Mouse (Mus musculus): Measurements from ENCODE around the gene A930033H14Rik. TPM values are rescaled to one million over a fixed set of nuclear protein-coding genes. Genes with fewer than 3 reads are reported as not detected.

A930033H14Rik gene
- 1 to 10 TPM; 6.2 to 6.5 TPM for total RNA-seq (2021)

DNA sequence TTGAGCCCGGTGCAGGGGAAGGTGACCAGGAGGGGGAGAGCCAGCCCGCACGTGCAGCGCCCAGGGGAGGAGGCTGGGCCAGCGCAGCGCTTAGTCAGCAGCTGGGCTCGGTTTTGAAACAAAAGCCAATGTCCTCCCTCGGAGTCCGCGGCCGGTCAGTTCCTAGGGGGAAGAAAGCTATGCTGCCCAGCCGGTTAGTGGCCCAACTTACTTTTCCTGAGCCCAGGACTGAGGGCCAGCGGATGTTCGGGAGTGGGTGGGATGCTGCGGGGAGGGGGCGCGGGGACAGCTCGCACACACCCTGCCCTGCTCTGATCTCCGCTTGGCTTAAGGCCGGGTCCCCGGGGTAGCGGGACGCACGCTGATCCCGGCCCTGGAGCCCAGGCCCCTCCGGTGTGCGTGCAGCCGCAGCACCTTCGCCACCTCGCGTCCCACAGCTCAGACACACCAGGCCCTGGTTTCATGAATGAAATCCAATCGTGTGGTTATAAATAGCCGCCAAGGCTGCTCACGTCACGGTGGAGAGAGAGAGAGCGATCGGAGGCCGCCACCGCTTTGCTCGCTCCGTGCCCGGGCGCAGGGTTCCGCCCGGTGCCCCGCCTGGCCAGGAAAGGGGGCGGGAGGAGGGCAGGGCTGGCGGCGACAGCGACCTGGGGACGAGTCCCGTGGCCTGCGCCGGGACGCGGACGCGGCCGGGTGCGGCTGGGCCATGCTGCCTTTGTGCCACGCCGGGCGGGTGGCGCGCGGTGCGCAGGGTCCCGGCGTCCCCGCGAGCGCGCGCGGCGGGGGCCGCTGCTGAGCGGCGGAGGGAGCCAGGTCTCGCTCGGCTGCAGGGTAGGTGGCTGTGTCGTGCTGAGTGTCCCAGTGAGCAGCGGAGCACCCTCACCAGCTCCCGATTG, at the start of gene A930033H14Rik:
Gene A930033H14Rik, minus strand, starts transcription at position 557 of the 899 bp plus-strand sequence.
- intact Hi-C loops (cut with DNase I), result no loop called here

DNA sequence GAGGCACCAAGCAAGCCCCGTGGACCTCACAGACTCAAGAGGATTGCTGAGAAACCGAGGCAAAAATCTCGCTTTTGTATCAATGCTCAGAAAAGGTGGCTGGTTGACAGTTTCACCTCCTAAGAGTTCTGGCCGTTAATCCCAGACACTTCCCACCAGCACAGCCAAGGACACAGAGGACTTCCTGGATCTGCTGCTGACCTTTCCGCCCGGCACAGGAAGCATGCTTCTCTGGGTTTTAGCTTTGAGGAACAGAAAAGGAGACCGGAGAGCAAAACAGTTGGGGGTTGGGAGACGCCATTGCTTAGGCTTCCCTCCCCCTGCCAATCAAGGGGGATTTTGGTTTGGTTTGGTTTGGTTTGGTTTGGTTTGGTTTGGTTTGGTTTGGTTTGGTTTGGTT, 47.0 kb upstream of the A930033H14Rik start:
- no peak for DNase-seq
- intact Hi-C loops (cut with DNase I), result no loop called here

More for the DNA sequence above, at the start of gene A930033H14Rik:
- peak; percentile 73 for DNase-seq

DNA sequence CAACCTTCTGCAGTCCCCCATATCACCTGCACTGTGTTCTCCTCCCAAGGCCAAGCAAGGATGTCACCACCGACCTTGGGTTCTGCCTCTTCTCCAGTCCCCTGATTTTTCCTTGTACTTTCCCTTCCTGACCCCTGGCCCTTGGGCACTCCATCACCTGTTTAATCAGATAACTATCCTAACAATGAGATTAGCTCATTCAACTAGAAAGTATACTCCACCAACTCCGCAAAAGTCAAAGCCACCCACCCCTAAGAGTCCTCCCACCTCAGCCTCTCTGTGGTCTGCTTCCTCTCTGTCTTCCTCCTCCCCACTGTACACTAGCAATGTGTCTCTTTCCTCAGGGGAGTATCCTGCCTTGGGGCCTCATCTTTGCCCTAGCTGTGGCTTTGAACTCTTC, 46.3 kb upstream of the A930033H14Rik start:
- intact Hi-C loops (cut with DNase I), result no loop called here

DNA sequence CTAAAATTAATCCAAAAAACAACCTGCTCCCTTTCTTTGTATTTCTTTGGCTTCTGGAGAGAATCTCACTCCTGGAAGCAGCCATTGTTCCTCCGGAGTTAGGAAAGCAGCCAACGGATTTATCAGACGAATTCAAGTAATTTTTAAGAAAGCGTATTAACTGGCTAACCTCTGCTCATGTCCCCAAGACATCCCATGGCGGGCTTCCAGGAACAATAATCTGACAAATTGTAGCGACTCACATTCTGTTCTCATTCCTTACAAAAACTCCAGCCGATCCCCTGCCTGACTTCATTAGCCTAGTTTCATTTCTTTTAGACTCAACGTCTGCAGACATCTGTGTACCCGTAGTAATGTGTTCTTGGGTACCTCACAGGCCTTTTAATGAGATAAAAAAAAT, 45.7 kb upstream of the A930033H14Rik start:
- intact Hi-C loops (cut with DNase I), result no loop called here
- no peak for DNase-seq

More for the DNA sequence above, 46.3 kb upstream of the A930033H14Rik start:
- DNase-seq, result no peak

DNA sequence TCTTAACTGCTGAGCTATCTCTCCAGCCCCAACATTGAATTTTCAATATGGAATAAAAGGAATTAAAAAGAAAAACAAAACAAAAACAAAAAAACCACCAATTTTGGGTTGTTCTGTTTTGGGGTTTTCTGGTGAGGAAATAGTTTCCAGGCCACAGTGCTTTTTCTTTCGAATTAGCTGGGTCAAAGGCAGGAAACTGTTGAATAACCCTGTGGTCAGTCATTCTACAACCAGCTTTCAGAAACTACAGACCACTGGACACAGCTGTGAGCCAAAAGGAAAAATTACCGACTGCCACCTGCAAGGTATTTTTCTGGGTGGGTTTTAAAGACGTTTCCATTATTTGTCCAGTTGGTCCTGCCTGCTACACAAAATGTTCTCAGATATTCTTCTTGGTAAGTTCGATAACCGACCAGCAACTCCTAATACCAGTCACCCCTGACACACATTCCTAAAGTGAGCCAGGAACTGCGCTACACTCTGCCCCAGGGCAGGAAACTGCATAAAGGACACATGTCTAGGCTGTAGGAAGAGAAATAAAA, 44.8 kb upstream of the A930033H14Rik start:
- no peak for DNase-seq
- intact Hi-C loops (cut with DNase I), result no loop called here

DNA sequence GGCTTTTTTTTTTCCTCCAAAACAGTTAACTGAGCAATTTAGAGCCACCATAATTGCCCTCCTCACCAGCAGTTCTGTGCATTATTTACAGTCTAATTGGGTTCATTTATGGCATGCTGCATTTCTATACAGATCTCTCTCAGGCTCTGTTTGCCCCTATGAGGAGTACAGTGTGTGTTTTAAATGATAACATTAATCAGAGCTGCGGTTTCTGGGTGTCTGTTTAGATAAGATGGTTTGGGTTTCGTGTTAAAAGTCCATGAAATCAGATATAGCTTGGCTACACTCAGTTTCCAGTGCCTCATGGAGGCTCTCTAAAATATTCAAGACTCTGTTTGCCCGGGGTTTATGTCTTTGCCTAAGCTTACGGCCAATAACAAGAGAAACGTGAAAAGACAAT, 42.7 kb upstream of the A930033H14Rik start:
- DNase-seq, result no peak
- intact Hi-C loops (cut with DNase I), result no loop called here

DNA sequence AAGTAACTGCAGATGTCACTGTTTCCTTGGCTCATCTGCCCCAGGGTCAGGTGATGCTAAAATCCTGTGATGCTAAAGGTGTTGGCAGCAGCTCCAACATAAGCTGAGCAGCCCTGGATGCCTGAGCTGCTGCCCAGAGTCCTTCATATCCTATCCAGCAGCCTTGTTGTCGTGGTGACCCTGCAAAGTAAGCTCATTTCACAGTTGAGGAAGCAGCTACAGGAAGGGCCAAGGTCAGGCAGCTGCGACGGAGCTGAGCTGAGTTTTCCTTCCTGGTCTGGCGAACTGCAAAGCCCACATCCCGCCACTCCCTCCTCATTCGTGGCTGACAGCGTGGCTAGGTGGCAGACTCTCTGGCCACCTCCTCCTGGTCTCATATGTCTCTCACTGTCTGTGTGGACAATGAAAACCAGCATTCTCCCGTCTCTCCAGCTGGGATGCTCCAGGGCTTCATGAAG, 41.5 kb upstream of the A930033H14Rik start:
- intact Hi-C loops (cut with DNase I), result no loop called here
- DNase-seq, result peak; percentile 43

DNA sequence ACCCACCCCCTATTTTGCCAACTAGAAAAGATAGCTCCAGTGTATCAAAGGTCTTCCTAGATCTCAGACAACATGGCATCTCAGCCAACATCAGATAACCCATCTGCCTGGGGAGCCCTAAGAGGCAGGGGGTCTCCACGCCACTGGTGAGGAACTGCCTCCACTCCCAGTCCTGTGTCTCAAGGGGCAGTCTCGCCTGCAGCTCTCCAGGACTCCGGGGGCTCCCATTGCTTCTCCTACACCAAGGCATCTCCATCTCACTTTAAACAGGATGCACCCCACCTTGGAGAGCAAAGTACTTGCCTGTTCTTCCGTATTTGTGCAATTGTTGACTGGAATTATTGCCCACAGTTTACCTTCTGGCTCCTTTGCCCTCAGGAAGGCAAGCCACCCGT, 40.8 kb upstream of the A930033H14Rik start:
- no peak for DNase-seq
- intact Hi-C loops (cut with DNase I), result no loop called here

DNA sequence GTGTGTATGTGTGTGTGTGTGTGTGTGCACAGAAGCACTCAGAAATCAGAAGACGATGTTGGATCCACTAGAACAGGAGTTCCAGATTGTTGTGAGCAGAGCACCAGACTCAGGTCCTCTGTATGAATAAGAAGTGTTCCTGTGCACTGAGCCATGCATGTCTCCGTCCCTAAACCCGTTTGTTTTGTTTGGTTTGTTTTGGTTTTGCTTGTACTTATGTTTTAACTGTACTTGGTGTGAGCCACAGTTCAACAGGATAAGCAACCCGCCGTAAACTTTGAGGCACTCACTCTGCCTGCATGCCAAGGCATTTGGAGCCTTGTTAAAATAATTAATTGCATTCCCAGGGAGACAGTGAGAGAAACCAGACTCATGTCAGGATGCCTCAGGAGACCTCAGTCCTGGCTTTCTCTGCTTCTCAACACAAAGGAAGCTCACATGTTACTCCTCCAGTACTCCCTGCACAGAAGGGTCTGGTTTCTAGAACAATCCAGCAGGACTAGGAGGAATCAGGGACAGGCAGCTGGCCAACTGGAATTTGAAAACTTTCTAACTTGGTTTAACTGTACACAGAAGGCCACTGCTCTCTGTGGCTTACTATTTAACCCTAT, 40.3 kb upstream of the A930033H14Rik start:
- intact Hi-C loops (cut with DNase I), result no loop called here
- DNase-seq, result no peak

DNA sequence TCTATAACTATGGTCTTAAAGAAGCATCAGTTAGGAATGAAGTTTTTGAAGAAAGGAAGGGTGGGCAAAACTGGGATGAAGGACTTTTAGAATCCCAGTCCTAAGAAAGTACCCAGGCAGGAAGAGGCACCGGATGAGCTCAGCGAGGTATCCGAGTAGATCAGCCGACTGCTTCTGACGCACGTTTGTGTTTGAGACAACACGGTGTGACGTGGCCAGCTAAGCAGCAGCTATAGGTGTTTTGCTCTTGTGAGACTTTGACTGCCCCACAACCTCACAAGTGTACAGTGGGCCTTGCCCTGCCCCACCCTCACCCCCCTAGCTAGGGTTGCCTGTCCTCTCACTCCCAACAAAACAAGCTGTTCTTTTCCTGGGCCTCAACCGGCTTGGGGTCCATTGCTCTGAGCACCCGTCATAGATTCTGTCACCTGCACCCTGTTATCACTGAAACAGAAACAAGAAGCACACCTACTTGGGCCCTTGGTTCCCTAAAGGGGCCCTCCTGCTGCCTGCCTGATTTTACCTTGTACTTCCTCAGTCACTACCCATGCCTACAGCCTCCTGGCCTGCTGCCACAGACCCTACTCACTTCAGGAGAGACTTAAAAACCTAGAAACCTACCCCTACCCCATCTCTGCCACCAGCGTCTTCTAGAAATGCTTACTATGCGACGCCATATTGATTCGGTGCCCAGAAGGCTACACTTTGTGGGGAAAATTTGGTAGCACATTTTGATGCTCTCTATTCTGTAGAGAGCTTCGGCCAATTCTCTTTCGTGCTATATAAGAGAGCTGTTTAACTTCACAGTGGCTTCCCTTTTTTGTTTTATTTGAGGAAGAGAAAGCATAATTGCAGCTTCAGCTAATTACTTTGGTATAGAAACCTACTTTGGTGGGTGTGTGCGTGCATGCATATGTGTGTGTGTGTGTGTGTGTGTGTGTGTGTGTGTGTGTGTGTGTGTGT, 39.5 kb upstream of the A930033H14Rik start:
- DNase-seq, result no peak
- intact Hi-C loops (cut with DNase I), result no loop called here

DNA sequence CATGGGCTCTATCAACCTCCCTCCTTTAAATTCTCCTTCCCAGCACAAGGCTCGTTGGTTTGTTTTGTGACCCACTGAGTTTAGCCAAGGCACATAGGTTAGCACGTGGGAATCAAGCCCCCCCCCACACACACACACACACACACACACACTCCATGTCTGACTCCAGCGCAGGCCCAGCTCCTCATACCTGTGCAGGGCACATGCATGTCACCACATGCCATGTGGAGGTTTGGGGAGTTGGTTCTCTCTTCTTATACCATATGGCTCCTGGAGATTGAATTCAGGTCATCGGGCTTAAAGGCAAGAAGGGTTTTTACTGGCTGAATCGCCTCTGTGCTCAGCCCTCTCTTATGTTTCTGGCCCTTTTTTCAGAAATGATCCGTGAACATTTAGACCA, 38.4 kb upstream of the A930033H14Rik start:
- no peak for DNase-seq
- intact Hi-C loops (cut with DNase I), result no loop called here

DNA sequence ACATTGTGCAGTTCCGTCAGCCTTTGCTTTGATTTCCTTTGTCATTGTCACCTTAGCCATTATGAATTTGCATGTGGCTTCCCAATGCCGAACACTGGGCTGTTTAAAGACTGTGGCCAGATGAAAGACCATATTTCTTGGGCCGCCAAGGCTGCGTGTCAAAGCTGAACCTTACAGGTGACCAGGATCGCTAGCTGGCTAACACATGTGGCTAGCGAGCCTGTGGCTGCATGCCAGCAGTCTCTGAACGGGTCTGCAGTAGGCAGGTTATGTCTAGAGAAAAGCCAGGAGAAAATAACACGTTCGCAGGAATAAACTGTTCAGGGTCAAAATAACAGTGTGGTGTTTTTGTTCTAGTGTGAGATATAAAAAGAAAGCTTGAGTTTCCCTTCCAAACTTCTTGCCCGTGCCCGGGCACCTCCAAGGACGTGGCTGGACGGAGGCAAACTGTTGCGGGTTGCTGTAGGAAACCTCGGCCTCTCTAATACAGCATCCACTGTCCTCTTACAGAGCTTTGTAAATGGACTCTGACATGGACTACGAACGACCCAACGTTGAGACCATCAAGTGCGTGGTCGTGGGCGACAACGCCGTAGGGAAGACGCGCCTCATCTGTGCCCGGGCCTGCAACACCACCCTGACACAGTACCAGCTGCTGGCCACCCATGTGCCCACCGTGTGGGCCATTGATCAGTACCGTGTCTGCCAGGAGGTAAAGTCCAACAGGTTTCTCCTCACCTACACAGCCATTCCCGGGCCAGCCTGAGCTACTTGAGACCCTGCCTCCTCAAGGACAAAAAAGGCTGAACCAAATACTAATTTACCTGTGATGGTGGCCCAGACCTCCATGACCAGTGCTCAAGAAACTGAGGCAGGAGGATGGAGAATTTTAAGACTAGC, 35.6 kb upstream of the A930033H14Rik start:
- DNase-seq, result no peak
- intact Hi-C loops (cut with DNase I), result no loop called here

DNA sequence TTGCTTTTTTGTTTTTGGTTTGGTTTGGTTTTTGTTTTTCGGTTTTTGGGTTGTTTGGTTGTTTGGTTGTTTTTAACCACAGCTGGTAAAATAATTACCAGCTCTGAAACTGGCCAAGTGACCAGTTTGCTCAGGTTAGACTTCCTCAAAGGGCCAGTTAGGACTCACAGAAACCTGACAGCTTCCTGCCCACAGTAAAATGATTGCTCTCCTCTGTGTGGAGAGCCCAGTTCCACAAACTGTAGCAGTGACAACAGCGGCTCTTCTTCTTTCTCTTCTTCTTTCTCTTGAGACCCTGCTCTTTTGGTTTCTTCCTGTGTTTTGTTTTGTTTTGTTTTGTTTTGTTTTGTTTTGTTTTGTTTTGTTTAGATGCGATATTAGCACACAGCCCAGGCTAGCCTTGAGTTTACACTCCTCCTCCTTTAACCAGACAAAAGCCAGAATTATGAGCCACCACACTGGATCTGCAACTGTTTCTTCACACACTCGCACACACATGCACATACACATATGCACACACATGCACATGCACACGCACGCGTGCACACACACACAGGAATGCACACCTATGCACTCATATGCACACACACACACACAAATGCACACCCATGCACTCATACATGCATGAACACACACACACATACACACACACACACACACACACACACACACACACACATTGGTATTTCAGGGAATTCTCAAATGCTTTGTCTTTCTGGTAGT, 34.6 kb upstream of the A930033H14Rik start:
- intact Hi-C loops (cut with DNase I), result no loop called here
- DNase-seq, result no peak

DNA sequence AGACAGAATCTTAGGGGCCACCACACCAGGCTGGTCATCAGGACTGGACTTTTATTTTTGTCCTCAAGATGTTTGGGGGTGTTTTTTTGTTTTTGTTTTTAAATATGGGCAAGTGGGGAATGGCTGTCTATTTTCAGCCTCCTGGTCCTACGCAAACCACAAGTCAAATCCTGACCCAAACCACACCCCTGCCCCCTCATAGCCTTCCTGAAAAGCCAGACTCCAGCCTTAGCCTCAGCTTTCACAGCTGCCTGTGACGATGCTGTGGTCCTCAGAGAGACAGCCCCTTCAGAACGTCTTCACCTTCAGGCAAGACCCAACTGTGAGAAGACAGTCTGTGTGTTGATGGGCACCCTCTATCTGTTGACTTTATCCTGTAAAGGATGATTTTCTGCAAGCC, 33.9 kb upstream of the A930033H14Rik start:
- no peak for DNase-seq
- intact Hi-C loops (cut with DNase I), result no loop called here

DNA sequence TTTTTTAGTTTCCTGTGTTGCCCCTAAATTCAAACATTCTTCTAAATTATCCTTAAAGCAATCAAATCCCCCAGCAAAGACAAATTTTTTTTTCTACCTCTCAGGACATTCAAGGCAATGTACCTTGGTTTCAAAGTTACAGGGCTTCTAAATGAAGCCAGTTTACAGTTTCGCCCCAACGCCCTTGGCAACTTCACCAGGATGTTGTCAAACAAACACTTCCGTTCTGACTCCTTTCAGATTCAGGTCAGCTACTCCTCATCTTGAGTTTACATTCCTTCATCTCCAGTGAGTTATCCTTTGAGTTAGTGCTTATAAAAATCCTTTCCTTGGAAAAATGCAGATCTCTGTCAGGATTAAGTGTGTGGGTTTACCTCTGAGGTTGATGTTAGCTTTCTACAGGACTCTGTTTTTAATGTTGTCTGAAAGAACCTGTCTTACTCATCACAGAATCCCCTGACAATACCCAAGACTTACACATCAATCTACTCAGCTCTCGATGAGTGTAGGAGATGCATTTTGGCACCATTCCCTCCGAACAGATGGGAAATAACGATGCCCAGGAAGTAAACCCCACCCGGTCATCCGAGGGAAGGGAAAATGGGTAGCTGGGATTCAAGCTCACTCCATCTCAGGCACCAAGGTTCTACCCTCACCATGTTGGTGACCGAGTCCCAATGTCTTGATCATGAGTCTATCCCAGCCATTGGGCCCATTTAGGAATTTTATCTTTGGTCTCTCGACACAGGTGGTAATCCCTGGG, 33.2 kb upstream of the A930033H14Rik start:
- peak; percentile 44 for DNase-seq
- intact Hi-C loops (cut with DNase I), result no loop called here

DNA sequence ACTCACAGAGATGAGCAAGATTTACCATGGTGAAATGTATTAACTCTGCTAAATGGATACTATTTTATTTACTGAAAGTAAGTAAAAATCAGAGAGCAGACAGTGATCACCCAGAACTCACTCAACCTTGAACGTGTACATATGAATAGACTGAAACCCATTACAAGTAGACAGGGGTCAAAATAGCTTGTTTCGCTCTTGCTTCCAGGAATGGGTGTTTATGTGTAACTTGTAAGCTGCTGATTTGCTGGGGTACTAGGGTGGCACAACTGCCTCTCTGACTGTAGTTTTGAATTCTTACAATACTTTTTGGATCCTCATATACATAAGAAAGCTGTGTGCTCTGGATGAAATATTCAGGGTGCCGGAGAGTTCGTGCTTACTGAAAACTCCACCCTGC, 32.3 kb upstream of the A930033H14Rik start:
- DNase-seq, result no peak
- intact Hi-C loops (cut with DNase I), result no loop called here

DNA sequence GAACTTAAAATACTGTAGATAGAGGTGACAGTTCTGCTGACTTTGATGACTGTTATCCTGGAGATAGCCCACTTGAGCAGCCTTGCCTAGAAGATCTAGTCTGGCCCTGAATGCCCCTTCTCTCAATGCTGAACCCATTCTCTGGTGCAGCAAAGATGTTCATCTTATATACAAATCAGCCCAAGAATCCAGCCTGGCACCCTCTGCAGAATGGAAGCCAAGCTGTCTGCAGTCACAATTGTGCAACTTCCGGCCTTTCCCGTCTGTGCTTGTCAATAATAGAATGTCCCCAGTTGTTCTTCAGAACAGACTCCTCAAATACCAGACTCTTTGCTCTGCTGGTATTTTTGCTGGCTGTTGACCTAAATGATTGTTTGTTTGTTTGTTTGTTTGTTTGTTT, 27.6 kb upstream of the A930033H14Rik start:
- intact Hi-C loops (cut with DNase I), result no loop called here
- DNase-seq, result no peak

DNA sequence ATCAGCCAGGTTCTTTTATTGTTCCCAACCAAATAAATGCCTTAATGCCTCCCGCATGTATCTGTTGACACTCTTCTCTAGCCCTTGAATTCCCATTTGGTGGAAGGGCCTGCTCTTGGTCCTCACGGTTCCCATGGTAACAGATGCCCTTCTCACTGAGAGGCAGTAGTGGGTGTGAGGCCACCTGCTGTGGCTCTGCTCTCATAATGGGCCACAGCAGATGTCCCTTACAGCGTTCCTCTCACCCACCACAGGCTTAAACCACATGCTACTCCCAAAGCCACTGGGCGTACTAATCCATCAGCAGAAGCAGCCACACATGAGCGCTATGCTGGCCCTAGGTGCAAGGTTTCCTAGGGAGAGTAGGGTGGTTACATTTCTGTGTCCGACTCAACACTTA, 25.4 kb upstream of the A930033H14Rik start:
- DNase-seq, result peak; percentile 41
- intact Hi-C loops (cut with DNase I), result no loop called here
